Mouse (Mus musculus) forebrain, postnatal 0 days (tissue): ENCODE measurements around the gene Psg25. TPM values are rescaled to one million over a fixed set of nuclear protein-coding genes. Genes with fewer than 3 reads are reported as not detected.

ENCODE experiments used
- ATAC-seq: fragments of 200-750 bp; cut with Nextera tagmentation; 2 replicates; pipeline ENCODE4 v1.8.0; 2017; ENCODE audit warnings: mild to moderate bottlenecking, moderate library complexity
- DNase-seq: peaks from one replicate; pipeline ENCODE4 v3.0.0-alpha.2; 2015
- H3K27ac ChIP-seq: fragments of 300-500 bp; sonication (generic); 2 replicates; pipeline ENCODE4 v1.5.1; 2014; ENCODE audit warnings: low read depth, mild to moderate bottlenecking, antibody characterized with exemption, low read length, moderate library complexity, mixed read lengths
- H3K27me3 ChIP-seq: fragments of 300-500 bp; sonication (generic); 2 replicates; pipeline ENCODE4 v1.6.1; 2014; ENCODE audit warnings: mild to moderate bottlenecking, low read length, mixed read lengths; ENCODE audit not compliant: insufficient read depth
- H3K36me3 ChIP-seq: fragments of 300-500 bp; sonication (generic); 2 replicates; pipeline ENCODE4 v1.6.1; 2014; ENCODE audit warnings: mild to moderate bottlenecking, moderate library complexity; ENCODE audit not compliant: insufficient read depth
- H3K4me1 ChIP-seq: fragments of 300-500 bp; sonication (generic); 2 replicates; pipeline ENCODE4 v1.6.1; 2014; ENCODE audit warnings: antibody characterized with exemption; ENCODE audit not compliant: insufficient read depth
- H3K4me2 ChIP-seq: fragments of 300-500 bp; sonication (generic); 2 replicates; pipeline ENCODE4 v1.6.1; 2014; ENCODE audit warnings: low read depth, mild to moderate bottlenecking, moderate library complexity
- H3K4me3 ChIP-seq: fragments of 300-500 bp; sonication (generic); 2 replicates; pipeline ENCODE4 v1.5.1; 2014; ENCODE audit warnings: low read depth, low read length, mixed read lengths
- H3K9ac ChIP-seq: fragments of 300-500 bp; sonication (generic); 2 replicates; pipeline ENCODE4 v1.6.1; 2014; ENCODE audit warnings: mild to moderate bottlenecking
- H3K9me3 ChIP-seq: fragments of 300-500 bp; sonication (generic); 2 replicates; pipeline ENCODE4 v1.6.1; 2016; ENCODE audit warnings: low read length
- CTCF ChIP-seq: sonication (generic); IDR thresholded peaks from 2 replicates; pipeline ENCODE4 v1.5.1; 2016; ENCODE audit warnings: antibody characterized with exemption, control low read depth, low read depth
- WGBS: fragments of 180-500 bp; shearing (Covaris S2); extraction: QIAGEN DNeasy Blood & Tissue Kit; methylation state at CpG from one replicate; pipeline ENCODE4 v1.1.7; 2014; 5-methylcytosine and 5-hydroxymethylcytosine counted together
- polyA plus RNA-seq: library from polyadenylated mRNA; unstranded; fragments of >200 nt; fragmentation: Nextera tagmentation; extraction: Ambion mirVana; gene quantifications from 2 replicates; pipeline ENCODE4 v1.2.1, GENCODE M21; 2015
- total RNA-seq: library from RNA; depleted of rRNA; stranded (reverse); fragments of >200 nt; gene quantifications from 2 replicates; pipeline ENCODE4 v1.2.3, GENCODE M21; 2014; rRNA removed

Gene Psg25
- total and polyA plus RNA-seq, 2 experiments from 2014 or later, result not detected

DNA sequence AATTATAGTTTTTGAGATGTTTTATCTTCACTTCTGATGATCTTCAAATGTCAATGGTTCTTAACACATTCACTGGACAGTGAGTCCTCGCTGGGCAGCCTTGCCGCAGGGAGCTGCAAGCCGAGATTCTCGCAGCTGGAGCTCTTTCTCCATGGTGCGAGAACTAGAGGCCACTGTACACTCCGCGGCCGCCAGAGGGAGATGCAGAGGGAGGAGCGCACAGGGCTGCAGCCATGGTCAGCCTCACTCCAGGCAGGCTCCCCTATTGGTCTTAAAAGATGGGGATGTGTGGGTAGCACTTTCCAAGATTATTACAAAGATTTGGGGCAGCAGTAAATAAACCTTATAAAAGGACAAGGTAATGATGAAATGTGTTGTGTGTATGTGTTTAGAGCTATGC, 20.6 kb downstream of the Psg25 start:
- Histone ChIP-seq H3K9ac (no peak overlapping the region), H3K36me3 (no peaks in the 10 kb centered on the region), H3K4me2 (no peak overlapping the region), H3K4me1 (no peaks in the 10 kb centered on the region), H3K4me3 (no peak overlapping the region), H3K9me3 (no peaks in the 10 kb centered on the region), H3K27ac (no peak overlapping the region), H3K27me3 (no peaks in the 10 kb centered on the region)
- ATAC-seq, result no peak
- TF ChIP-seq CTCF, result peak; percentile 39
- DNase-seq, result no peak
- 12% methylated on average over 9 of the region's 9 CpGs for WGBS

DNA sequence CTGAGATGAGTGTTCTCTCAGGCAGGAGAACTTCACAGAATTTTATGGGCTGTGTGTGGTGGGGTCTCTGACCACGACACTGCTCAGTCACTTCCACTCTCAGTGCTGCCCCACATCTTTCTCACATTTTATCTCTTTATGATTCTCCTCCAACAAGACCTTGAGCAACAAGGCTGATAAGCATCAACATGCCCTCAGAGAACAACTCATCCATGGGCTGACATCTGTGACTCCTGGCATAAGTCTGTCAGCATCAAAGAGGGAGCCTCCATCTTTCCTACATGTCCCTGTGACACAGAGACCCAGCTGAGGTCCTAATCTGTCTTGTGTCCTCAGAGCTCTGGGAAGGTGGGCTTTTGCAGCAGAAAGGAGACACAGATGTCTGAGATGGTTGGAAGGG, 48.0 kb downstream of the Psg25 start, which contains the start of gene Psg26:
Psg26 (minus strand) TSS at position 101 of the 400 bp plus-strand sequence.
- Histone ChIP-seq H3K9me3 (no peaks in the 10 kb centered on the region), H3K4me2 (no peak within 1 kb of the TSS), H3K9ac (no peak within 1 kb of the TSS), H3K27me3 (no peaks in the 10 kb centered on the region), H3K4me1 (no peaks in the 10 kb centered on the region), H3K27ac (no peak within 1 kb of the TSS), H3K4me3 (no peak within 1 kb of the TSS), H3K36me3 (no peaks in the 10 kb centered on the region)
- no peak for TF ChIP-seq CTCF
- ATAC-seq (no peak), DNase-seq (no peak)
- WGBS, result 77% methylated on average over 1 of the region's 1 CpGs

Other genes starting within 250 kb of the Psg25 start
- gene Psg18, start 177.3 kb downstream of the Psg25 start, total RNA-seq, result 0.08 TPM in 1 of 2 replicates, not detected in the other
- not detected in 2 replicates for gene Psg18, start 177.3 kb downstream of the Psg25 start, polyA plus RNA-seq
- gene Psg28, start 100.2 kb downstream of the Psg25 start, total RNA-seq, result not detected in 2 replicates
- gene Psg28, start 100.2 kb downstream of the Psg25 start, polyA plus RNA-seq, result not detected in 2 replicates
- not detected in 2 replicates for gene Psg26, start 48.1 kb downstream of the Psg25 start, total RNA-seq
- not detected in 2 replicates for gene Psg26, start 48.1 kb downstream of the Psg25 start, polyA plus RNA-seq
- gene Psg27, start 35.0 kb upstream of the Psg25 start, total RNA-seq, result not detected in 2 replicates
- not detected in 2 replicates for gene Psg27, start 35.0 kb upstream of the Psg25 start, polyA plus RNA-seq
- gene Psg23, start 84.2 kb upstream of the Psg25 start, total RNA-seq, result not detected in 2 replicates
- gene Psg23, start 84.2 kb upstream of the Psg25 start, polyA plus RNA-seq, result not detected in 2 replicates
- gene Psg21, start 124.5 kb upstream of the Psg25 start, total RNA-seq, result not detected in 2 replicates
- gene Psg21, start 124.5 kb upstream of the Psg25 start, polyA plus RNA-seq, result not detected in 2 replicates
- gene Psg20, start 153.9 kb upstream of the Psg25 start, total RNA-seq, result not detected in 2 replicates
- not detected in 2 replicates for gene Psg20, start 153.9 kb upstream of the Psg25 start, polyA plus RNA-seq
- not detected in 2 replicates for gene Psg22, start 185.8 kb upstream of the Psg25 start, total RNA-seq
- gene Psg22, start 185.8 kb upstream of the Psg25 start, polyA plus RNA-seq, result not detected in 2 replicates